In genomic region chr5:149020059-149020680, GRCm38 (mm10) we compare ENCODE assay signal across 13 mouse cellular contexts. TPM values are rescaled to one million over a fixed set of nuclear protein-coding genes. Genes with fewer than 3 reads are reported as not detected.
A peak's percentile ranks its signal among the peaks of the same experiment; 100 is the strongest.
DNase-seq lines count a peak whose midpoint lies in the region; ATAC-seq and TF ChIP-seq lines count a peak whose summit lies in the region.
"Had no signal": no experiment of that assay in that cellular context is flagged by ENCODE, and none has a peak within 500 bp of the region (broad histone marks: within the 10 kb centered on the region; RNA-seq: fewer than 3 reads in every experiment).

No protein-coding gene starts in this region.

- H3K4me1 ChIP-seq in limb, embryonic 12.5 days (replicated peaks): peaks cover 21% of the 10 kb centered on the region
- peaks cover 22% of the 10 kb centered on the region for H3K4me1 ChIP-seq in limb, embryonic 10.5 days
- peaks cover 28% of the 10 kb centered on the region for H3K4me1 ChIP-seq in embryonic facial prominence, embryonic 10.5 days
- H3K4me1 ChIP-seq in hindbrain, postnatal 0 days (ENCODE audit: insufficient read depth, low read length): 0 out of 2 replicates have a peak, but pooled peaks cover 5% of the 10 kb centered on the region

- no peaks in the 10 kb centered on the region for H3K36me3 ChIP-seq in limb, embryonic 12.5 days
- H3K36me3 ChIP-seq in limb, embryonic 10.5 days: no peaks in the 10 kb centered on the region
- no peaks in the 10 kb centered on the region for H3K36me3 ChIP-seq in embryonic facial prominence, embryonic 10.5 days (replicated peaks)
- no peaks in the 10 kb centered on the region for H3K36me3 ChIP-seq in hindbrain, postnatal 0 days (ENCODE audit: insufficient read depth, low read length)

- no peaks in the 10 kb centered on the region for H3K27me3 ChIP-seq in limb, embryonic 12.5 days
- H3K27me3 ChIP-seq in limb, embryonic 10.5 days (ENCODE audit: low read depth, poor library complexity, severe bottlenecking): no peaks in the 10 kb centered on the region
- H3K27me3 ChIP-seq in embryonic facial prominence, embryonic 10.5 days (replicated peaks; ENCODE audit: low read depth, poor library complexity, severe bottlenecking): peaks cover 24% of the 10 kb centered on the region; the same call in 1 of the 2 replicates
- H3K27me3 ChIP-seq in hindbrain, postnatal 0 days (ENCODE audit: insufficient read depth, low read length): no peaks in the 10 kb centered on the region

- H3K27ac ChIP-seq in gastrocnemius, adult 2 months: peak overlapping the region; percentile 81
- no peak overlapping the region for H3K27ac ChIP-seq in limb, embryonic 12.5 days
- no peak overlapping the region; the same call in 1 of the 2 replicates for H3K27ac ChIP-seq in limb, embryonic 10.5 days
- H3K27ac ChIP-seq in embryonic facial prominence, embryonic 10.5 days (replicated peaks): no peak overlapping the region
- H3K27ac ChIP-seq in hindbrain, postnatal 0 days: no peak overlapping the region
- no peak overlapping the region for H3K27ac ChIP-seq in layer of hippocampus, adult 2 months

- no peak for TF ChIP-seq CTCF in gastrocnemius, adult 2 months (IDR thresholded peaks at IDR 0.05)
- no peak for TF ChIP-seq CTCF in hindbrain, postnatal 0 days (IDR thresholded peaks at IDR 0.05; ENCODE audit: low read depth)
- TF ChIP-seq CTCF in layer of hippocampus, adult 2 months (conservative IDR thresholded peaks at IDR 0.05): no peak

- ATAC-seq in limb, embryonic 12.5 days (ENCODE audit: insufficient number of reproducible peaks, insufficient read depth, low FRiP score, low TSS enrichment, low read depth): no peak
- no peak for ATAC-seq in hindbrain, postnatal 0 days
- ATAC-seq: forebrain, embryonic 14.5 days had no signal

- WGBS in limb, embryonic 12.5 days: 46% methylated on average over 18 of the region's 18 CpGs
- WGBS in limb, embryonic 10.5 days: 57% methylated on average over 18 of the region's 18 CpGs
- 51% methylated on average over 18 of the region's 18 CpGs for WGBS in embryonic facial prominence, embryonic 10.5 days
- WGBS in hindbrain, postnatal 0 days: 57% methylated on average over 18 of the region's 18 CpGs

- H3K9me3 ChIP-seq in limb, embryonic 12.5 days: no peaks in the 10 kb centered on the region
- no peaks in the 10 kb centered on the region for H3K9me3 ChIP-seq in limb, embryonic 10.5 days (replicated peaks)
- no peaks in the 10 kb centered on the region for H3K9me3 ChIP-seq in embryonic facial prominence, embryonic 10.5 days
- no peaks in the 10 kb centered on the region for H3K9me3 ChIP-seq in hindbrain, postnatal 0 days (ENCODE audit: low read length)

- DNase-seq in gastrocnemius, adult 2 months: peak; percentile 55
- no peak for DNase-seq in gastrocnemius, postnatal 10 days
- DNase-seq in limb, embryonic 10.5 days (ENCODE audit: low spot score): no peak
- DNase-seq in embryonic facial prominence, embryonic 10.5 days (ENCODE audit: low spot score): no peak
- DNase-seq in hindbrain, postnatal 0 days (ENCODE audit: low spot score): no peak
- no peak for DNase-seq in layer of hippocampus, adult 2 months (ENCODE audit: low spot score in 2 of 2)
- DNase-seq in spleen, postnatal 14 days (ENCODE audit: low spot score in 2 of 2): no peak
- DNase-seq: cerebellum, postnatal 25 days; thymus, postnatal 14 days had no signal

- 0 out of 2 replicates have a peak overlapping the region, but pooled peaks have one; percentile 12 for H3K9ac ChIP-seq in limb, embryonic 12.5 days (replicated peaks)
- H3K9ac ChIP-seq in hindbrain, postnatal 0 days (replicated peaks; ENCODE audit: low read length): no peak overlapping the region

- peak overlapping the region; percentile 27 for H3K4me2 ChIP-seq in limb, embryonic 12.5 days
- peak overlapping the region; percentile 31; the same call in 1 of the 2 replicates for H3K4me2 ChIP-seq in hindbrain, postnatal 0 days (ENCODE audit: low read depth, low read length)

- peak overlapping the region; percentile 23 for H3K4me3 ChIP-seq in gastrocnemius, adult 2 months
- H3K4me3 ChIP-seq in limb, embryonic 12.5 days (replicated peaks): no peak overlapping the region
- H3K4me3 ChIP-seq in limb, embryonic 10.5 days: no peak overlapping the region
- peak overlapping the region; percentile 27; the same call in 1 of the 2 replicates for H3K4me3 ChIP-seq in embryonic facial prominence, embryonic 10.5 days
- no peak overlapping the region for H3K4me3 ChIP-seq in hindbrain, postnatal 0 days (ENCODE audit: low read length)
- no peak overlapping the region for H3K4me3 ChIP-seq in layer of hippocampus, adult 2 months

- intact Hi-C loops in gastrocnemius, adult 2 months (cut with DNase I): no loop called here

RNA-seq across cellular contexts. Expression of gene Gm42791, which starts 25.2 kb away (rescaled TPM):
- 1 to 10 TPM; 2.8 to 5.1 TPM for total RNA-seq in gastrocnemius, adult 2 months (2021)
- 1 to 10 TPM in 1 of 2 experiments, under 1 TPM in 1; 0.89 to 3.7 TPM for total RNA-seq in gastrocnemius, postnatal 10 days (2021)
- polyA plus RNA-seq in limb, embryonic 12.5 days (2016; fragmentation: Nextera tagmentation; extraction: Ambion mirVana): 0.99 and 2.6 TPM in 2 replicates
- 0.85 TPM in 1 of 2 replicates, not detected in the other for polyA plus RNA-seq in limb, embryonic 10.5 days (2016; fragmentation: Nextera tagmentation; extraction: Ambion mirVana)
- 0.49 and 4.6 TPM in 2 replicates for polyA plus RNA-seq in embryonic facial prominence, embryonic 10.5 days (2016; fragmentation: Nextera tagmentation; extraction: Ambion mirVana)
- total RNA-seq in hindbrain, postnatal 0 days (2014; rRNA removed): not detected in 2 replicates
- 1.6 and 6.1 TPM in 2 replicates for polyA plus RNA-seq in hindbrain, postnatal 0 days (2015; fragmentation: Nextera tagmentation; extraction: Ambion mirVana)
- 10 to 100 TPM; 25.2 to 25.8 TPM for total RNA-seq in layer of hippocampus, adult 2 months (2021)
- total RNA-seq: megakaryocyte, adult 5-6 weeks had no signal
- polyA plus RNA-seq: forebrain, embryonic 14.5 days; large intestine, adult 2 months had no signal

Comparison
In these comparisons a context has a peak if more than half of its experiments do, and no peak if none do; other contexts are left out.
1. H3K4me3 ChIP-seq: peak in gastrocnemius, adult 2 months (single experiment) and embryonic facial prominence, embryonic 10.5 days (single experiment); none in limb, embryonic 12.5 days (single experiment), limb, embryonic 10.5 days (single experiment), hindbrain, postnatal 0 days (single experiment) and layer of hippocampus, adult 2 months (single experiment).
2. RNA of gene Gm42791, which starts 25.2 kb away (total RNA-seq): 25.2 to 25.8 TPM in layer of hippocampus, adult 2 months; 2.8 to 5.1 TPM in gastrocnemius, adult 2 months, 0.89 to 3.7 TPM in gastrocnemius, postnatal 10 days and not detected in hindbrain, postnatal 0 days; every median in the first group is over 4 times any median in the second.